Mouse (Mus musculus) ovary, postnatal 14 days (tissue): ENCODE results near the gene Edc4.
"Not testable (repeated sequence)": the region's sequence is repeated elsewhere in the genome, so short reads cannot be mapped to it uniquely, and the experiment has no call there.

ENCODE experiments used
- DNase-seq: peaks from one replicate; pipeline ENCODE4 v3.0.0; 2022; ENCODE audit warnings: low spot score

Gene Edc4

DNA sequence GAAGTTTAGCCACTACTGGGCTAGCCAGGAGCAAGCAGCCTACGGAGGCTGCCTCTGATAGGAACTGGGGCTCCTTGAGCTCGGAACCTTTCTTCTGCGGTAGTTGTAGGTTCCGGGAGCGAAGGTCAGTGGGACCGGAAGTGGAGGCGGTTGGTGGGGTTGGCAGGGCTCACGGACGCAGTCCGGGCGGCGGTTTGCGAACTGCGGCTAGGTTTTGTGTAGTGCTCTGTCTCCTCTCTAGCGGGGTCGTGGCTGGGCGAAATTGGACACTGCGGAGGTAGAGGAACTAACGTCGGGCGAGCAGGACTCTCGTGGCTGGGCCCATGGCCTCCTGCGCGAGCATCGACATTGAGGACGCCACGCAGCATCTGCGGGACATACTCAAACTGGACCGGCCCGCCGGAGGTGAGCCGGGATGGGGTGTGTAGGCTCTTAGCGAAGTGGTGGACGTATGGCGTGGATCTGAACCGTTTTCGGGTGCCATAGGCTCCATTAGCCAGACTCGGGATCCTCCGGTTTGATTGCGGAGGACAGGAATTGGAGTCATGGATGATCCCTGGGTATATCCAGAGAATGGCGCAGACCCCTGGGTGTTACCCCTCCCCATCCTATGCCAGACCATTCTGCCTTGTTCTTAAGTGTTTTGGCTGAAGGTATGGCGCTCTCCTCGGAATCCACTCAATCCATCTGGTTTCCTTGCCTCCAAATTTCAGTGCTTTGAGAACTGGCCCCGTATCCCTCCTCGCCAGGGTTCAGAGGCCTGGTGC is at the start of gene Edc4:
Gene Edc4, plus strand, starts transcription at position 128 of the 767 bp plus-strand sequence.
- DNase-seq, result peak; percentile 90

DNA sequence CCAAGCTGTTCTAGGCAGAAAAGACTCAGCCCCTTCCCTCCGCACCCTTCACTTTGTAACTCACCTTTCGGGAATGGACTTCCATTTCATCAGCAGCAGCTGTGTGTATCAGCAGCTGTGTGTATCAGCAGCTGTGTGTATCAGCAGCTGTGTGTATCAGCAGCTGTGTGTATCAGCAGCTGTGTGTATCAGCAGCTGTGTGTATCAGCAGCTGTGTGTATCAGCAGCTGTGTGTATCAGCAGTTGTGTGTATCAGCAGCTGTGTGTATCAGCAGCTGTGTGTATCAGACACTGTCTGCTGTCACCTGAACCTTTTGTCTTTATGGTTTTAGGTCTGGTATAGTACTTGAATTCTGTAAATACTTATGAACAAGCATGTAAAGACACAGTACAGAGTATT is 46.9 kb upstream of the Edc4 start:
- DNase-seq, result not testable (repeated sequence)

DNA sequence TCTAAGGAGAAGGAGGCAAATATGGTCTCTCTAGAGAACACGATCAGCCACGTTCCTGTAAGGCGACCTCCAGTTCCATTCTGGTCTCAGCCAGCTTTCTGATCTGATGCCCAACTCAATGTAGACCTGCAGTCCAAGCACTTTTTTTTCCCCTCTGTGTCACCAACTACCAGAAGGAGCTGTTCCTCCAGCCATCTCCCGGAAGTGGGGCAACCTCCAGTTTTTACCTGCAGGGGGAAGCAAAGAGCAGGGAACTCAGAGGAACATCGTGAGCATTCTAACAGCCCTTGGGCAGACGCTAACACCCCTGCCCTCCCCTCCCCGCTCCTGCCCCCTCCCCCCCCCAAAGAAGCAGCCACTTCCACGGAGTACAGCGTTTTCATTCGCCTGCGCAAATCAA is 45.4 kb upstream of the Edc4 start:
- DNase-seq, result peak; percentile 62

DNA sequence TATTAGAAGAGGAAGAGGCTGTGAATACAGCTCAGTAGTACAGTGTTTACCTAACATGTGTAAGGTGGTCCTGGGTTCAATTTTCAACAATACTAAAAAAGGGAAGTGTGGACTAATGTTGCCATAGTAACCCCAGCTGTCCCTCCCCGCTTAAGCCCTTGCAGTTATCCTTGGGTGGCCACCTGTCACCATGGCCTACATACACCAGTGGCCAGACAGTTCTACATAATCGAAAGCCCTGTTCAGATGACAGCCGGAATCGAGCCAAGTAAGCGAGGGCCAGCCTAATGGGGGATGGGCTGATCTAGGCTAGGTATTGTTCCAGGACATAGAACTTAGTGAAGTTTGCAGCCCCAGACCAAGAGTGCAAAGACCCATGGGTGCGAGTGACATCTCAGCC is 43.7 kb upstream of the Edc4 start:
- DNase-seq, result no peak

DNA sequence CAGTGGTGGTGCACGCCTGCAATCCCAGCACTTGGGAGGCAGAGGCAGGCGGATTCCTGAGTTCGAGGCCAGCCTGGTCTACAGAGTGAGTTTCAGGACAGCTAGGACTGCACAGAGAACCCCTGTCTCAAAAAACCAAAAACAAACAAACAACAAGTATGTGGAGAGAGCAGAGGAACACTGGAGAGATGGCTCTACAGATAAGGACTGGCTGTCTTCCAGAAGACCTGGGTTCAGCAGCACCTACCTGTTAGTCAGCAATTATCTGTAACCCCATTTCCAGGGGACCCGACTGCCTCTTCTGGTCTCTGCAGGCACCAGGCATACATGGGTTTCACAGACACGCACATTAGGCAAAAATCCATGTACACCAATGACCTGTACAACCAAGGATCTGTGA is 41.5 kb upstream of the Edc4 start:
- DNase-seq, result no peak

DNA sequence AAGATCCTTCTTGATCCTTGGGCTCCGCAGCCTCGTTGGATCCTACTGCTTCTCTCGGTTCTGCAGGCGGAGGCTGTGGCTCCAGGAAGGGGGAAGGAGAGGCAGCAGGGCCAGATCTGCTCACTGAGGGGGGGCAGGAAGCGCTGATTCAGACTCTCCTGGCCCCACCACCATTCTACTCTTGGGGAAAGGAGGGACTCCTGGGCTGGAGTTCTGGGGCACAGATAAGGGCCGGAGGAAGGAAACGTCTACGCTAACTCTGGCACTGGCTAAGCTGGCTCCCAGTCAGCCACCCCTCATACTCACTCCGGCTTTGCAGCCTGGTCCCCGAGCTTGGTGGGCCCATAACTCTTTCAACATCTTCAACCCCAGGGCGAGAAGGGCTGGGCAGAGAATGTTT is 34.0 kb upstream of the Edc4 start:
- no peak for DNase-seq

DNA sequence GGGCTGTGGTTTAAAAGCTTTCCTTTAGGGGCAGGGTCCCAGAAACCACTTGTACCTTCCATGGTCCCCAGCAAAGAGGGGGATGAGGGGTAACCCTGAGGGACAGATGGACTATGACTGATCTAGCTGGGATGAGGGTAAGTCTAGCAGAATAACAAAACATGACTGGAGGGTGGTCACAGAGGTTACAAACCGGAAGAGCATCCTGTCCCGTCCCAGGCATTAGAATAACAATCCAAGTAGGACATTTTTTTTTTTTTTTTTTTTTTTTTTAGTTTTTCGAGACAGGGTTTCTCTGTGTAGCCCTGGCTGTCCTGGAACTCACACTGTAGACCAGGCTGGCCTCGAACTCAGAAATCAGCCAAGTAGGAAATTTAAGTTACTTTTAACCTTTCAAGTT is 30.7 kb upstream of the Edc4 start:
- no peak for DNase-seq

DNA sequence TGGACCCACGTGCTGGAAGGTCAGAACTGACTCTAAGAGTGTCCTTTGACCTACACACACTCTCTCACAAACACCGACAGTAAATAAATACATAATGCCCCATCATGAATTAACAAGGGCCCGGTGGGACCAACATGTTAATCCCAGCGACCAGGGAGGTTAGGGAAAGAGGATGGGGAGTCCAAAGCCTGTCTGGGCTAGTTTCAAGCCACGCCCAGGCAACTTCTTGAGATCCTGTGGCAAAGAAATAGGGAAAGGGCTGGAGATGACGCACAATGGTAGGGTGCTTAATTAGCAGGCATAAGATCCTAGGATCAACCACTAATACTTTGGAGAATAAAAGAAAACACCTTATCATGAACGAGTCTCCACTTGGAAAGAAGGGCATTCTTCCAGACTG is 30.1 kb upstream of the Edc4 start:
- no peak for DNase-seq

DNA sequence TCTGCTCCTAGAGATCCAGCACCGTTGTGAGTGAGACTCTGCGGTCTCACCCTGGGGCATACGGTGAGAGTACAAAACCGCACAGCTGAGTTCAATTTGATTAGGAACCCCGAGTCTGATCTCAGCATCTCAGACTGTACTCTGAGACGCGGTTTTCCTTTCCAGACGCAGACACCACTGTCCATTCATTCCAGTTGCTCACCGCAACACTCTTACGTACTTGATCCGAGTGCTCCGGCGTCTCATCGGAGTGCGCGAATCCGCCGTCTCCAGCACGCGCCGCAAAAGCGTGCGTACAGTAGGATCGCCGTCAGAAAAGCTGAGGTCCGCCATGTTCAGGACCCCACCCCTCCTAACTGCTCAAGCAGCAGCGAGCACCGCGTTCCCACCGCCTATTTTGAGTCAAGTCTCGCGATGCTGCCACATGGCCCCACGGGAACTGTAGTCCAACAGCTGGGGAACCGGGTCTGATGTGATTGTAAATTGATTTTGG is 29.0 kb upstream of the Edc4 start:
- peak; percentile 82 for DNase-seq

DNA sequence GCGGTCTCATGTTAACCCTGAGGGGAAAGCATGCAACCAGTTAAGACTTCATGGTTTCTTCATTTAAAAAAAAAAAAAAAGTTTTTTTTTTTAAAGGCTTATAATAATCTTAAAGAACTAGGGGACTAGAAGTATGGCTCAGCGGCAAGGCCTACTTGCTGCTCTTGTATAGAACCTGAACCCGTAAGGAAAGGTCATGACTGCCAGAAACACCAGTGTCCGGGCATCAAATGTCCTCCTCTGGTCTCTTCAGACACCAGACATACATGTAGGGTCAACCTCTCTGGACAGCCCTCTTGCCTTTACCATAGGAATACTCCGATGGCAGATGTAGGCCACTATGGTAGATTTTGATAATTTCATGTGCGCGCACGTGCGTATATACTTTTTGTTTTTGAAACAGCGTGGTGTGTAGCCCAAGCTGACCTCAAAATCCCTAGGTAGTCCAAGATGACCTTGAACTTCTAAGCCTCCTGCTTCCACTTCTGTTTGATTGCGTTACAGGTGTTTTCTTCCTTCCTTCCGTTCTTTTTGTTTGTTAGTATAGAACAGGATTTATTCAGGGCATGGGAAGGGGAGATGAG is 28.4 kb upstream of the Edc4 start:
- no peak for DNase-seq

DNA sequence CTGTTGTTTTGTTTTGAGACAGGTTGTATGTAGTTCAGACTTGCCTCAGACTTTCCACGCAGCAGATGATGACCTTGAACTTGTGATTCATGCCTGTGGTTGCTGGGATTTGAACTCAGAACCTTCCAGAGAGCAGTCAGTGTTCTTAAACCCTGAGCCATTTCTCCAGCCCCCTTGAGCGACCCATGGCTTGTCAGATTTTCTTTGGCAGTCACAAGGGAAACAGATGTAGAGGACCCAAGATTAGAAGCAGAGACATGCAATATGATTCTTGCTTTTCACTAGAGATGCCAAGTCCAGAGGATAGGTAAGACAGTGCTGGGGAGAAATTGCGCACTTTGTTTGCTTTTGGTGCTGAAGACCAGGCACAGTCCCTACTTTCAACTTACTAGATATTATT is 27.5 kb upstream of the Edc4 start, which contains the start of gene Cenpt:
Gene Cenpt, minus strand, starts transcription at position 101 of the 400 bp plus-strand sequence.
- DNase-seq, result no peak

DNA sequence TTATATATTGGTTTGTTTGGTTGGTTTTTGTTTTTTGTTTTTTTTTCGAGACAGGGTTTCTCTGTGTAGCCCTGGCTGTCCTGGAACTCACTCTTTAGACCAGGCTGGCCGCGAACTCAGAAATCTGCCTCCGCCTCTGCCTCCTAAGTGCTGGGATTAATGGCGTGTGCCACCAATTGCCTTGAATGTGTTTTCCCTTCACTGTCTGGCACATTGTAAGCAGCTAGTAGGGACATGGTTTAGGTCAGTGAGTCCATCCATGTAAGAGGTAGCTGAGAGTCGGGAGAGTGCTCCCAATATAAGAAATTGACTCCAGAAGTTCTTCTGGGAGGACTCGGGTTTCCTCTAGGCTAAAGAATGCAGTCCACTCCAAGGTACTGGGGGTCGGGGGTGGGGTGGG is 26.4 kb upstream of the Edc4 start:
- DNase-seq, result no peak

DNA sequence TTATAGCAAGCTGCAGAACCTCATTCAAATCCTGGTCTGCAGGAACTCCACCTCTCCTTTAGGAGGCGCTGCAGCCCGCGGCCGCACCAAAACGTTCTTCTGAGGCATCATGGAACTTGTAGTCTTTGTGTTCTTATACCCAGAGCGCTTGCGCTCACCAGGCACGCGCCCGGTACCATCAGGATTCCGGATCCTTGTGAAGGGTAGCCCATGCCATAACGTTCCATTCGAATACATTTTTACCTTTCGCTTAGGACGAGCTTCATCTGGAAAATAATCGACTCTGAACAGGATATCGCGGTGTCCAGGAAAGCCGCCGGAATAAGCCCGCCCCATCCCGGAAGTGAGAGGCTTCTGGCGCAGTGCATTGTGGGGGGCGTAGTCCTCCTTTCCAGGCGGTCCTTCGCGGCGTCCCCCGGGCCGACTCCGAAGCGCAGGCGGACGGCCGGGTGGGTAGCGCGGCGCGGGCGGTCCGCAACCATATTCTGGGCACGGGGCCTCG is 25.9 kb upstream of the Edc4 start, which contains the start of gene Thap11:
Gene Thap11, plus strand, starts transcription at position 418 of the 502 bp plus-strand sequence.
- peak; percentile 82 for DNase-seq

DNA sequence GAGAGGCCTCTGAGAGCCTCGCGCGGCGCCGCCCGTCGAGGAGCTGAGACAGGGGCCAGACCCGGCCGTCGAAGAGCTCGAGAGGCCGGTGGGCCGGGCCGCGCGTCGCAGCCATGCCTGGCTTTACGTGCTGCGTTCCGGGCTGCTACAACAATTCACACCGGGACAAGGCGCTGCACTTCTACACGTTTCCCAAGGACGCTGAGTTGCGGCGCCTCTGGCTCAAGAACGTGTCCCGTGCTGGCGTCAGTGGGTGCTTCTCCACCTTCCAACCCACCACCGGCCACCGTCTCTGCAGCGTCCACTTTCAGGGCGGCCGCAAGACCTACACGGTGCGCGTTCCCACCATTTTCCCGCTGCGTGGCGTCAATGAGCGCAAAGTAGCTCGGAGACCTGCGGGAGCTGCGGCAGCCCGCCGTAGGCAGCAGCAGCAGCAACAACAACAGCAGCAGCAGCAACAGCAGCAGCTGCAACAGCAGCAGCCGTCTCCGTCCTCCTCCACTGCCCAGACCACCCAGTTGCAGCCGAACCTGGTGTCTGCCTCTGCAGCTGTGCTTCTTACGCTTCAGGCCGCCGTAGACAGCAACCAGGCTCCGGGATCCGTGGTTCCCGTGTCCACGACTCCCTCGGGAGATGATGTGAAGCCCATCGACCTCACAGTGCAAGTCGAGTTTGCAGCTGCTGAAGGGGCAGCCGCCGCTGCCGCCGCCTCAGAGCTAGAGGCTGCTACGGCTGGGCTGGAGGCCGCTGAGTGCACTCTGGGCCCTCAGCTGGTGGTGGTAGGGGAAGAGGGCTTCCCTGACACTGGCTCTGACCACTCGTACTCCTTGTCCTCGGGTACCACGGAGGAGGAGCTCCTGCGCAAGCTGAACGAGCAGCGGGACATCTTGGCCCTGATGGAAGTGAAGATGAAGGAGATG is 25.2 kb upstream of the Edc4 start:
- DNase-seq, result no peak

DNA sequence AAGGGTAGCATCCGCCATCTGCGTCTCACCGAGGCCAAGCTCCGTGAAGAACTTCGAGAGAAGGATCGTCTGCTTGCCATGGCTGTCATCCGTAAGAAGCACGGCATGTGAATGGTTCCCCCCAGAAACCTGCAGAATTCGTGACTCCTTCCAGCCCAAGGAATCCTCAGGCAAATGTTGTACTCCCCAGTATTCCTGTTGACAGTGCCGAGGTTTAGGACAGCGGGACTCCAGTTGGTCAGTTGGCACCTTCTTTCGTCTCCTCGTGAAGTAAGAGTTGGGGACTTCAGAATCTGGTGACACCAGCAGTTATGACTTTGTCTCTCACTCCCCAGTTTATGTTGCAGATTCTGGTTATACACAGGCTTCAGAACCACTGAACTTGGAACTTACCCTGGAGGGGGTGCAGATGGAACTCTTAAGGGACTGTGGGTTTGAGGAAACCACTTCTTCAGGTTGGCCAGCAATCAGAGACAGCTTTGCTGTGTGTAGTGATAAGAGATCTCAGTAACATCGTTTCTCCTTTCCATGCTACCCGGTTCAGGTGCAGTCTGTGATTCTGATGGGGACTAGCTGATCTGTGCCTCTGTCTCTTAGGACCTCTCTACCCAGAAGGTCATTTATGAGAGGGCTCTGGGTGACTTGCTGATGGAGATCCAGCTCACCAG is 24.4 kb upstream of the Edc4 start:
- no peak for DNase-seq

DNA sequence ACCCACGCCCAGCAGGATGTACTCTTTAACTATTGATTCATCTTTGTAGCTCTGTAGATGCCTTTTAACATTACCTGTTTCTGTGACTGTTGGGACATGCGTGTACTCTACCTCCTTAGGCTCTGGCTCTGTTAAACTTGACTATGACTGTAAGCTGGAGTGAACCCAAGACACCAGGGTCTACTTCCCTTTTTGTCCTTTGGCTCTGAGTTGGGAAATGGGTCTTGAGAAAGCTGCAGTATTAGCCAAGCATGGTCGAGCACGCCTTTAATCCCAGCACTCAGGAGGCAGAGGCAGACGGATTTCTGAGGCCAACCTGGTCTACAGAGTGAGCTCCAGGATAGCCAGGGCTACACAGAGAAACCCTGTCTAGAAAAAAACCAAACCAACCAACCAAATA is 22.2 kb upstream of the Edc4 start:
- no peak for DNase-seq

DNA sequence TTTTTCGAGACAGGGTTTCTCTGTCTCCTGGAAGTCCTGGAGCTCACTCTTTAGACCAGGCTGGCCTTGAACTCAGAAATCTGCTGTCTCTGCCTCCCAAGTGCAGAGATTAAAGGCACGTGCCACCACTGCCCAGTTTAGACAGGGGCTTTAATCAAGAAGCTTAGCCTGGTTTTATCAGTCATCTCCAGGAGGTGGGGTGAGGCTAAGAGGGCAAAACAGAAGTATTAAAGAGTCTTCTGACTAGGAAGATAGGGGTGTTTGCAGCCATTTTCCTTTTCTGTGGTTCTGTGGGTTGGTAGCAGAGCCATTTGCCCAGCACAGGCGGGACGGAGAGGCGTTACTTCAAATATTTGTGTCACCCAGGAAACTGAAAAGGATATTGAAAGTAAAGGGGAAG is 21.4 kb upstream of the Edc4 start:
- DNase-seq, result no peak

DNA sequence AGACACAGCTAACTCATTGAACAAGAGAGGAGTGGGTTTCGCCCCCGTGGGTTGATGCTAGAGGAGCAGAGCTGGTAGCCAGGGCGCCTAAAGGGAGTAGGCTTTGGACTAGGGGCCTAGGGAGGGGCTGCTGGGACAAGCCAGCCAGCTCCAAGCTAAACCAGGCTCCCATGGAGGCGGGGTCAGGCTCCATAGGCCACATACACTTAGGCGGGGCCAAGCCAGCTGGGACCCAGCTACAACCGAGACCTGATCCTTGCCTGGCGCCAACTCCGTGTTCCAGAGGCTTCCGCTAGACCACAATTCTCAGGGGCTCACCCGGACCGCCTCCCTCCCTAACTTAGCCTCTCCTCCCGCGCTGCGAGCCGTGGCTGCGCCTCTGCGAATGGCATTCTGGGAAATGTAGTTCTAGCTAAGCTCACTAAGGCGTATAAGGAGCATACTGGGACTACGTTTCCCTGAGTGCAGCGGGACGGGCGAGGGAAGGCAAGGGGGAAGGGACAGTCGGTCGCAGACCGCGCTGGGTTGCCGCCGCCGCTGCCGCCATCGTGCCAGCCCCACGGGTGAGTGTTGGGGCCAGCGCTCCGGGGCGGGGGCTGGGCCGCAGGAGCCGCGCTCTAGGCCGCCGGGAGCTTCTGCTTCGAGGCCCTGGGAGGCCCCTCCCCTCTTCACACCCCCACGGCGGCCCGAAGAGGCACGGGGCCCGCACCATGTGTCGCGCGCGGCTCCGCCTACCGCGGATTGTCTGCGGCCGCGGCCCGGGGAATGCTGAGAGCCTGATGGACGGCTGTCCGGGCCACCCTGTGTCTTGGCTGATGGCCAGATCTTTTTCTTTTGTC is 20.3 kb upstream of the Edc4 start, which contains the start of gene Nutf2:
Gene Nutf2, plus strand, starts transcription at position 438 of the 839 bp plus-strand sequence.
- peak; percentile 77 for DNase-seq

DNA sequence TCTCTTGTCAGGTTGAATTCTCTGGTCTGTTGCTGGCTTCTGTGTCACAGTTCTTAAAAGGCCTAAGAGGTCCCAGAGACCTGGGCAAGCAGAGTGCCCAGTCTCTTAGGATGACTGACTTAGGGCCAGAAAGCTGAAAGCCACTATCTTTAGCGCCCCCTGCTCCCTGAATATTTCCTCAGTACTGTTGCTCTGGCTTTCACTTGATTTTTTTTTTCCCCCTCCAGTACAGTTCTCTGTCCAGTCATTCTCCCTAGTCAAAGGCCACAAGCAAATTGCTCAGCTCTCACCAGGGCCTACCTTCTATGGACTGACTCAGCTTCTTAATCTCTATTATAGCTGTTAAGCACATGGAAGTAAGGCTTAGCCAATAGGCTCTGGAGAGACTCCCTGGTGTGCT is 18.7 kb upstream of the Edc4 start:
- no peak for DNase-seq

DNA sequence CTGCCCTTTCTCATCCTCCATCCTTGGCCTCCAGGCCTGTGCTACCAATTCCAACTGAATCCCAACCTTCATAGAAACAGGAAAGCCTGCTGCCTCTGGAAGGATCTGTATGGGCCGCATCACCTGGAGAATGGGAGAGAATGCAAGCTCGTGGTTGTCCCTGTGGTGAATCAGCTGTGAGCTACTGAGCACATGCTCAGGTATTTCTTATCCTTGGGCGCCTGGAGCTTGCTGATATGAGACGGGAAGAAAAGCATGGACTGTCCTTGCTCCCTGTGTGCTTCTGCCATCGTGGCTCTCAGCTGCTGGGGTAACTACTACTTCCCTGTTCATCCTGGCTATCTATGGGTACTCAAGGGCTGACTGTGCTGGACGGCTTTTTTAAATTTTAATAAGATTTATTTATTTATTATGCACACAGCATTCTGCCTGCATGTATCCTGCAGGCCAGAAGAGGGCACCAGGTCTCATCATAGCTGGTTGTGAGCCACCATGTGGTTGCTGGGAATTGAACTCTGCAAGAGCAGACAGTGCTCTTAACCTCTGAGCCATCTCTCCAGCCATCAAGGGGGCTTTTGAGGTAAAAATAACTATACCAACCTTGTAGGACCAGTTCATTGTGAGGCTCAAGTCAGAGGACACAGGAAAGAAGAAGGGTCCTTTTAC is 14.2 kb upstream of the Edc4 start:
- no peak for DNase-seq
